Mouse (Mus musculus): ENCODE measurements at regions not wholly inside any gene's neighbourhood (a gene's known extent, or its start where the extent isn't known, plus 50 kb on each side); places are given as distances from the start of the nearest gene placed in this dataset.

- ATAC-seq (peak; percentile 69), DNase-seq (peak; percentile 34)
- Histone ChIP-seq H3K4me1 (ENCODE audit: insufficient read depth) (no peaks in the 10 kb centered on the region), H3K9ac (no peak overlapping the region), H3K4me3 (ENCODE audit: low read depth, low read length) (no peak overlapping the region), H3K27ac (ENCODE audit: low read depth, low read length) (no peak overlapping the region), H3K36me3 (ENCODE audit: insufficient read depth) (no peaks in the 10 kb centered on the region), H3K9me3 (ENCODE audit: low read length) (no peaks in the 10 kb centered on the region), H3K27me3 (ENCODE audit: insufficient read depth, low read length) (no peaks in the 10 kb centered on the region), H3K4me2 (ENCODE audit: low read depth) (no peak overlapping the region)
- no peak for TF ChIP-seq CTCF (IDR thresholded peaks at IDR 0.05; ENCODE audit: low read depth)
- 10% methylated on average over 1 of the region's 1 CpGs for WGBS
These were observed 62.2 kb upstream of the Glycam1 start for GRCm38 (mm10) chr15:103627085-103627484.
